Mouse (Mus musculus) layer of hippocampus, postnatal 25 days (tissue): Measurements from ENCODE around the gene D2hgdh. TPM values are rescaled to one million over a fixed set of nuclear protein-coding genes. Genes with fewer than 3 reads are reported as not detected.

Experiments
- DNase-seq, 2 experiments: peaks; one replicate each; pipeline ENCODE4 v3.0.0; 2022; ENCODE audit warnings: mixed read lengths in 2 of 2, low spot score in 1 of 2; ENCODE audit errors: extremely low spot score in 1 of 2
- total RNA-seq, 2 experiments: library from RNA; stranded (reverse); gene quantifications; 2 replicates each; pipeline ENCODE4 v1.2.3; 2021

D2hgdh gene
- total RNA-seq = 10 to 100 TPM; 13.9 to 14.9 TPM

GRCm38 (mm10) chr1:93824609-93825008, at the start of gene D2hgdh:
TSS of gene D2hgdh (plus strand) at chr1:93824909.
- no peak for DNase-seq

- no peak for DNase-seq
Observed at GRCm38 (mm10) chr1:93776686-93777085, 48.0 kb upstream of the D2hgdh start.

GRCm38 (mm10) chr1:93786912-93787311, 37.8 kb upstream of the D2hgdh start:
- DNase-seq = no peak

- no peak for DNase-seq
Observed at GRCm38 (mm10) chr1:93794526-93794925, 30.2 kb upstream of the D2hgdh start.

DNA sequence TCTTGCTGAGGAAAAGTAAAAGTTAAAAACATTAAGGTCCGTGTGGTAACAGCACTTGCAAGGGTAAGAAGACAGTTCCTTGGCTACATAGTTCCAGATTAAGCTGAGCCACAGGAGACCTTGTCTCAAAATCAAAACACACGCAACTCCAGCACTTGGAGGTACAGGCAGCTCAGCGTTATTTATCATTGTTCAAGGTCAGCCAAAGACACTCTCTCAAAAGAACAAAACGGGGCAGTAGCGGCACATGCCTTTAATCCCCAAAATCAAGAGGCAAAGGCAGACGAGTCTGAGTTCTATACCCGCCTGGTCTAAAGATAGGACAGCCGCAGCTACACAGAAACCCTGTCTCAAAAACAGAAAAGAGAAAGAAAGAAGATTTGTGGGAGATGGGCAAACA, 28.8 kb upstream of the D2hgdh start:
- DNase-seq = no peak

DNA sequence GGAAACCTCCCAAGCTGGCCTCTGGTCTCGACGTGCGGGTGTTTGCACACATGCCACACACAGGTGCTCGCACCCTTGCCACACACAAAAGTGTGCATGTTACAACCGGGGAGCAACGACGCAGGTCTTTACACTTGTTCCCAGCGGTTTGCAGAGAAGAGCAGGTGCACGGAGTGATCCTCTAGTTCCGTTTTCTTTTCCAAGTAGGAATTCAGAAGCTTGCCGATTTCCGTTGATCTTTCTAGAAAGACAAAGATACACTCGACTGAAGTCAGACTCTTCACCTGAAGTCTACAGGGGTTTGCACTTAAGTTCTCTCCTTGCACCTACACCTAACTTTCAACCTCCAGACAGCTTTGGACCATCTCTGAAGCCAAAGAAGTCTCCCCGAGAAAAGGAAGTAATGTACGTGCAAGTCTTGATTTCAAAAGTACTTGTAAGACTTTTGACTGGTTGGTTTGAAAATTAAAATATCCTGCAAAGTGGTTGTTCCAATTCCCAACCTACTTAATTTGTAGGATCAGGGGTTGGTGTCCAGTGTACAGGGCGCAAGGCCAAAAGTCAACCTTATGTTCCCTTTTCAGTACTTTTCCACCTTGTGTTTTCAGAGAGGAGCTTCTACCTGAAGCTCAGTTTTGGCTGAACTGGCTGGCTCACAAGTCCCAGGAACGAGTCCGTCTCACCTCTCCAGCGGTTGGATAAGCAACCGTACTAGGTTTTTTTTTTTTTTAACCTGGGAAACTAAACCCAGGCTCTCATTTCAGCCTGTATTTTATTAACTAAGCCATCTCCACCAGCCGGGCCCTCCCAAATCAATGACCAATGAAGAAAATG, 23.8 kb upstream of the D2hgdh start:
- no peak for DNase-seq

- DNase-seq = peak; percentile 75 to 77
Observed at GRCm38 (mm10) chr1:93801741-93802238, 22.9 kb upstream of the D2hgdh start, which contains the start of gene Dtymk. TSS of gene Dtymk (minus strand) at chr1:93801934.

DNA sequence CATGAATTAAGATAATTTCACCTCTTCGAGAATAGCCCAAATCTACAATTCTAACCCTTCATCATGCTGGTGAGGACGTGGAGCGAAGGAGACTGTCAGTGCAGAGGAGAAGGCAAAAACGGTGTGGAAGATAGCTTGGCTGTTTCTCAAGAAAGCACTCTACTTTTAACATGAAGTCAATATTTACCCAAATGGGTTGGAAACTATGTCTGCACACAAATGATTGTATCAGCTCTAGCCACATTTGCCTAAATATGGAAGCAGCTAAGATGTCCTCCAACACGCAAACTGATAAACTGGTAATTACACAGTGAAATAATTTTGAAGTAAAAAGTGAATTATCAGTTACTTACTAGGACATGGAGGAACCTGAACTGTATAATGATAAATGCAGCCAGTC, 21.9 kb upstream of the D2hgdh start:
- DNase-seq = no peak

- DNase-seq = peak; percentile 100
Observed at GRCm38 (mm10) chr1:93803556-93804507, 20.9 kb upstream of the D2hgdh start, which contains the start of gene Ing5. TSS of gene Ing5 (plus strand) at chr1:93803965.

DNA sequence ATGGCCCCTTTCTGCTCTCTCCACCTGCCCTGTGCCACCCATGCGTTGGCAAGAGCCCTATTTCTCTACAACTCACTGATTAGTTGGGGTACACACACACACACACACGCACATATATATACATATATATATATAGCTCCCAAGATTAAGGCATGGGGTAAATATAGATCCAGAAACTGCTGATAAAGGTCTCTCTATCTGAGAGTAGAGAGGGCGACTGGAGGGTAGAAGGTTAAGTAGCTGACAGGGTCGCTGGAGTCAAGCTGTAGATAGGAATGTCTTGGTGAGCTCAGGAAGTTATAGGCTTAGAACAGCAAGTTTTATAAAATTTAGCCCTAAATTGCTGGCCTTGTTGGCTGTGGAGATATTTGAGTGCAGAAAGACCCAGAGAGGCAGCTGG, 19.9 kb upstream of the D2hgdh start:
- no peak for DNase-seq

DNA sequence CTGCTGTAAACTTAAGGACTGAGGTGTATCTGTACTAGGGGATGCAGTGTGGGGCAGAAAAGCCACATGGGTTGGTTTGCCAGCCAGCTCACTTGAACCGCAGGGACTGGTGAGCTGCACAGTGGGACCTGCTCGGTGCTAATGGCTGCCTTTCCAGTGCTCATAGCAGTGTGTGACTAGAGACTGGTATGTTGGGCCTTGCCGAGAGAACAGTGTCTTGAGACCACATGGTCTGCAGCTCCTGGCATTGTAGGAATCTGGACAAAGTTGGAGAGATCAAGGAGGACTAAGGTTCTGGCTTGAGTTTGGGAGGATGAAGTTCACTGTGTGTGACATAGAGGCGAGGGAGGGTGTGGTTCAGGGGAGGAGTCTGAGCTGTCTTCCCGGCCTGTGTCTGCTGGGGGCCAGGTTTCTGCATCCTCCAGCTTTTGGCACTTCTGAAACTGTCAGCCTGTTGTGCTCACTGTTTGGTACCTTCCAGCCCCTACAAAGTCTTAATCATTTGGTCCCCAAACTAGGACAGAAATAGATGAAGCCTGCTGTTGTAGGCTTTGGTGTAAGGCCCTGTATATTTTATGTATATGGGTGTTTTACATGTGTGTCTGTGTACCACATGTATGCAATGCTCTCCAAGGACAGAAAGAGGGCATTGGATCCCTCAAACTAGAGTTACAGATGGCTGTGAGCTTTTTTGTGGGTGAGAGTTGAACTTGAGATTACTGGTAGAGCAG, 19.3 kb upstream of the D2hgdh start:
- no peak for DNase-seq

DNA sequence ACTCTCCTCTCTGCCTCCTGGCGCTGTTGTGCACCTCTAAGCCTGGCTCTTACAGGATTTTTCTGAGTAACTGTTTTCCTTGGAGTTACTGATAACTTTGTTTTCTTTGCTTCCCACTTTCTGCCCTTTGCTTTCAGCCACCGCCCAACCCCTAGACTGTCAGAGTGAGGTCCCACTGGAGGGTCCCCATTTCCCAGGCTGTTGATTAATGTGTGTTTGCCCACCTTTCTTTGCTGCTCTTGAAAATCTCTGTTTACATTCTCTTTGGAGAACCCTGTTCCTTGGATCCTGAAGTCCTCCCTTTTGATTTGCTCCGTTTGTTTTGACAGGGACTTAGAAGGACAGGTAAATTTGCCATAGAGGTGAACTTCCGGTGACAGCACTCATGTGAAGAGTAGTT, 15.8 kb upstream of the D2hgdh start:
- no peak for DNase-seq

GRCm38 (mm10) chr1:93810011-93810410, 14.7 kb upstream of the D2hgdh start:
- DNase-seq = no peak

- DNase-seq = no peak
Observed at GRCm38 (mm10) chr1:93811495-93812039, 13.1 kb upstream of the D2hgdh start.

- no peak for DNase-seq
Observed at GRCm38 (mm10) chr1:93817823-93818532, 6.7 kb upstream of the D2hgdh start.

GRCm38 (mm10) chr1:93818722-93819121, 6.0 kb upstream of the D2hgdh start:
- DNase-seq = no peak

- no peak for DNase-seq
Observed at GRCm38 (mm10) chr1:93823796-93824495, 763 bp upstream of the D2hgdh start.

DNA sequence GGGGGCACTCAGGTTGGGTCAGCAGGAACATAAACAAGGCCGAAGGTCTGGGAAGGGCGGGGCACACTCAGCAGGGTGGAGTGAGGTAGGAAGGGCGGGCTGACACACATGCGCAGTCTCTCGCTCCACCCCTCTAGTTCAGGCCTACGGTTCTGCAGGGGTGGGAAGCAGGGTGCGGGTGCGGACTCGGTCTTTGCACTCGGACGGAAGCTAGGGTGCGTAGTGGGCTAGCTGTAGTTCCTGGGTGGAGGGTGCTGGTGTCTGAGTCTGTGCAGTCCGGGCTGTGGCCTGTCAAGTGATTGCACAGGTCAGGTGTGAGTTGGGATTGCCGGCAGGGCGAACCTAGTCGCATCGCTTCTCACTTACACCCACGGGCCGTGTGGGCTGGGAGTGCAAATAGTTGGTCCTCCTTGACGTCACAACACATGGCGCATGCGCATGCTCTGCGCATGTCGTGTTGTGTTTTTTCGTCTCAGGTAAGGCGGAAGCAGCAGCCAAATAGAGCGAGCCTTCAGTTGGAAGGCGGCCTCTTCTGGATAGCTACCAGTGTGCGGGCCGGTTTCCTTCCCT, 481 bp downstream of the D2hgdh start:
- peak; percentile 88 to 90 for DNase-seq
